Mouse (Mus musculus) cerebellum, adult 18-20 months (tissue): ENCODE data around the gene Olfr1195.
"Not testable (repeated sequence)": the region's sequence is repeated elsewhere in the genome, so short reads cannot be mapped to it uniquely, and the experiment has no call there.

Source experiments
- DNase-seq, 2 experiments: peaks; one replicate each; pipeline ENCODE4 v3.0.0; 2021

Olfr1195 gene

DNA sequence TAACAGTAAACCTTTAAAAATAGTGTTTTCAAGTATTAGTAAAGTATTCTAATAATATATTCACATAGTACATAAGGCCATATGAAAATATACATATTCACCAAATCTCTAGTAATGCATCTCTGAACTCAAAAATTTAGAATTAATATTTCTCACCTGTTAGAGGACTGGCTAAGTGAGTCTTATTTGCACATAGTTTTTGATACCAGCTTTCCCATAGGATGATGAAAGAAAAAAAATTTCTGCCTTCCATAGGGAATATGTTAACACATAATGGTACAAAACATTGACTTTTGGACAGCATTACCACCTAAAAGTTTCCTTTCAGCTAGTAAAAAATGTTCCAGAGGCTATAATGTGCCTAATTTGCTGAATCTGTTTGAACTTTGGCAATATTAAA, at the start of gene Olfr1195:
Gene Olfr1195 (minus strand): TSS at position 101 of the 400 bp plus-strand sequence.
- no peak for DNase-seq

- no peak for DNase-seq
Measured at GRCm38 (mm10) chr2:88732266-88732665, 43.3 kb upstream of the Olfr1195 start, which contains the start of gene Olfr1197. TSS of gene Olfr1197 (minus strand) at chr2:88732366.

- no peak for DNase-seq
Measured at GRCm38 (mm10) chr2:88704497-88704896, 15.5 kb upstream of the Olfr1195 start, which contains the start of gene Olfr1196. TSS of gene Olfr1196 (minus strand) at chr2:88704597.

DNA sequence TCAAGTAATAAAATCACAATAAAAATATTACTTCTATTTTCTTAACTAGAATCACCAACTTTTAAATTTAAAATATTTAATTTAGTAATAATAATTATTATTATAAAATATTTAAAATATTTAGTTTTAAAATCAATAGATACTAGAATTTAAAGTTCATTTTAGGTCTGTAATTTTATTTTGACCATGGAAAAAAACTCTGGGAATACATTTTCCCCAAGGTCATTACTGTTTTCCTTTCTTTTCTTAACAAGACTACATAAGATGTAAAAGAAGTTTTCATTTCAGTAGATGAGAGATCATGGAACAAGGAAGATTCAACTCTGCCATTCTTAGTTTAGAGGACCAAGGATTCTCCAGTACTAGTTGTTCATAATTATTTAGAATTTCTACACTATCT, 13.7 kb downstream of the Olfr1195 start, which contains the start of gene Olfr1193:
Gene Olfr1193 (plus strand): TSS at position 301 of the 400 bp plus-strand sequence.
- not testable (repeated sequence) for DNase-seq

DNA sequence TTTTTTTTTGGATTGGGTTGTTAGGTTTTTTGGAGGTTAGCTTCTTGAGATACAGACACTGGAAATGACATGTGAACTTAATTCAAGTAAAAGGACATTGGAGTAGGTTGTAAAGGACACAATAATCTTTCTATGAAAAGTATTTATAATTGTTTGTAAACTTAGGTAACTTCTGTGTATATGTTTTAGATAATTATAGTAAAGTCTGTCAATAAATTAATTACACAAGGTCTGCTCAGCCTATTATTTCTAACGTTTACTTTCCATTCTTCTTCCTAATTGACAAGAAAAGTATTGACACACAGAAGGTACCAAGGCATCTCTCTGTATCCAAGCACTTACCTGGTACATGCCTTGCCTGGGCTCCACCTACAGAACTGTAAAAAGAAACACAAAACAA, 40.8 kb downstream of the Olfr1195 start, which contains the start of gene Olfr1192-ps1:
Gene Olfr1192-ps1 (plus strand): TSS at position 301 of the 400 bp plus-strand sequence.
- no peak for DNase-seq

GRCm38 (mm10) chr2:88640242-88640641, 48.7 kb downstream of the Olfr1195 start, which contains the start of gene Olfr1191-ps1:
TSS of gene Olfr1191-ps1 (plus strand) at chr2:88640542.
- not testable (repeated sequence) for DNase-seq
